Mouse (Mus musculus) lung, adult 2 months (tissue): Measurements from ENCODE around the gene Snrpa.

ENCODE experiments used
- CTCF ChIP-seq: fragments of 200-500 bp; IDR thresholded peaks from 2 replicates; pipeline ENCODE4 v1.5.1; 2011; ENCODE audit warnings: mild to moderate bottlenecking, low read length, control low read depth; ENCODE audit not compliant: insufficient read depth
- POLR2A ChIP-seq: fragments of 200-500 bp; IDR thresholded peaks from 2 replicates; pipeline ENCODE4 v1.6.1; 2011; ENCODE audit warnings: low read depth, mild to moderate bottlenecking, control low read depth, low read length, borderline replicate concordance; ENCODE audit errors: extremely low read depth

- TF ChIP-seq CTCF = no peak
- no peak for TF ChIP-seq POLR2A
Measured at GRCm38 (mm10) chr7:27170981-27171380, 25.1 kb downstream of the Snrpa start.
